Mouse (Mus musculus) lung, postnatal 0 days (tissue): ENCODE measurements at regions not wholly inside any gene's neighbourhood (a gene's known extent, or its start where the extent isn't known, plus 50 kb on each side); places are given as distances from the start of the nearest gene placed in this dataset.
A peak's percentile ranks its signal among the peaks of the same experiment; 100 is the strongest.

Experiments used
- ATAC-seq: fragments of 200-750 bp; cut with Nextera tagmentation; 2 replicates; pipeline ENCODE4 v1.8.0; 2017; ENCODE audit warnings: moderate library complexity
- DNase-seq: peaks from one replicate; pipeline ENCODE4 v3.0.0-alpha.2; 2016; ENCODE audit warnings: low spot score
- H3K27ac ChIP-seq: fragments of 300-500 bp; sonication (generic); 2 replicates; pipeline ENCODE4 v1.5.1; 2014; ENCODE audit warnings: antibody characterized with exemption, mild to moderate bottlenecking, low read length, mixed read lengths
- H3K27me3 ChIP-seq: fragments of 300-500 bp; sonication (generic); replicated peaks from 2 replicates; pipeline ENCODE4 v1.6.1; 2014; ENCODE audit warnings: low read length, mixed read lengths; ENCODE audit not compliant: insufficient read depth
- H3K36me3 ChIP-seq: fragments of 300-500 bp; sonication (generic); 2 replicates; pipeline ENCODE4 v1.6.1; 2014; ENCODE audit warnings: low read length, mixed read lengths; ENCODE audit not compliant: insufficient read depth
- H3K4me1 ChIP-seq: fragments of 300-500 bp; sonication (generic); 2 replicates; pipeline ENCODE4 v1.6.1; 2014; ENCODE audit warnings: antibody characterized with exemption, low read depth, low read length, mixed read lengths; ENCODE audit not compliant: insufficient read depth
- H3K4me2 ChIP-seq: fragments of 300-500 bp; sonication (generic); replicated peaks from 2 replicates; pipeline ENCODE4 v1.6.1; 2014; ENCODE audit warnings: low read depth, mild to moderate bottlenecking, low read length, moderate library complexity, mixed read lengths
- H3K4me3 ChIP-seq: fragments of 300-500 bp; sonication (generic); 2 replicates; pipeline ENCODE4 v1.5.1; 2014; ENCODE audit warnings: low read depth, low read length
- H3K9ac ChIP-seq: fragments of 300-500 bp; sonication (generic); replicated peaks from 2 replicates; pipeline ENCODE4 v1.6.1; 2014; ENCODE audit warnings: low read depth, mild to moderate bottlenecking
- H3K9me3 ChIP-seq: fragments of 300-500 bp; sonication (generic); 2 replicates; pipeline ENCODE4 v1.6.1; 2016; ENCODE audit warnings: low read length, mixed read lengths
- CTCF ChIP-seq: IDR thresholded peaks from 2 replicates; pipeline ENCODE4 v1.5.1; 2016; ENCODE audit warnings: antibody characterized with exemption, mild to moderate bottlenecking
- EP300 ChIP-seq: IDR thresholded peaks from 2 replicates; pipeline ENCODE4 v1.6.1; 2016; ENCODE audit warnings: antibody characterized with exemption, mild to moderate bottlenecking, control low read depth
- WGBS: fragments of 180-500 bp; shearing (Covaris S2); extraction: QIAGEN DNeasy Blood & Tissue Kit; methylation state at CpG from one replicate; pipeline ENCODE4 v1.1.7; 2014; 5-methylcytosine and 5-hydroxymethylcytosine counted together

- H3K4me1 ChIP-seq: peaks cover 4% of the 10 kb centered on the region; the same call in 1 of the 2 replicates
Measured at GRCm38 (mm10) chr15:93710493-93711149, 114.9 kb upstream of the Prickle1 start.

GRCm38 (mm10) chr15:93706366-93706930 is 110.8 kb upstream of the Prickle1 start:
- WGBS: 52% methylated on average over 11 of the region's 11 CpGs
- ATAC-seq: peak; percentile 55

More at GRCm38 (mm10) chr15:93710493-93711149, 114.9 kb upstream of the Prickle1 start:
- ATAC-seq (no peak), DNase-seq (peak; percentile 28)
- no peaks in the 10 kb centered on the region for H3K36me3 ChIP-seq
- H3K4me2 ChIP-seq: no peak overlapping the region
- no peaks in the 10 kb centered on the region for H3K9me3 ChIP-seq
- H3K27ac ChIP-seq: no peak overlapping the region
- no peak overlapping the region for H3K9ac ChIP-seq
- 80% methylated on average over 15 of the region's 15 CpGs for WGBS
- H3K4me3 ChIP-seq: no peak overlapping the region
- H3K27me3 ChIP-seq: no peaks in the 10 kb centered on the region
- TF ChIP-seq EP300: no peak
- no peak for TF ChIP-seq CTCF

GRCm38 (mm10) chr15:93705651-93706050 is 110.0 kb upstream of the Prickle1 start:
- no peak overlapping the region for H3K4me3 ChIP-seq
- no peak overlapping the region for H3K4me2 ChIP-seq
- ATAC-seq (no peak), DNase-seq (no peak)
- 82% methylated on average over 4 of the region's 4 CpGs for WGBS
- H3K4me1 ChIP-seq: peaks cover 4% of the 10 kb centered on the region; the same call in 1 of the 2 replicates
- peak overlapping the region; percentile 28 for H3K27ac ChIP-seq
- no peak overlapping the region for H3K9ac ChIP-seq
- no peak for TF ChIP-seq CTCF
- TF ChIP-seq EP300: no peak
- no peaks in the 10 kb centered on the region for H3K27me3 ChIP-seq
- no peaks in the 10 kb centered on the region for H3K9me3 ChIP-seq
- H3K36me3 ChIP-seq: no peaks in the 10 kb centered on the region

More at GRCm38 (mm10) chr15:93706366-93706930, 110.8 kb upstream of the Prickle1 start:
- H3K27ac ChIP-seq: peak overlapping the region; percentile 28
- no peak overlapping the region for H3K4me3 ChIP-seq
- H3K4me2 ChIP-seq: no peak overlapping the region
- H3K36me3 ChIP-seq: no peaks in the 10 kb centered on the region
- no peaks in the 10 kb centered on the region for H3K9me3 ChIP-seq
- TF ChIP-seq CTCF: no peak
- peak; percentile 47; the same call in 1 of the 2 replicates for TF ChIP-seq EP300
- peaks cover 4% of the 10 kb centered on the region; the same call in 1 of the 2 replicates for H3K4me1 ChIP-seq
- DNase-seq: peak; percentile 31
- no peak overlapping the region for H3K9ac ChIP-seq
- no peaks in the 10 kb centered on the region for H3K27me3 ChIP-seq

- Histone ChIP-seq H3K9ac (no peak overlapping the region), H3K9me3 (no peaks in the 10 kb centered on the region), H3K27ac (no peak overlapping the region), H3K36me3 (no peaks in the 10 kb centered on the region), H3K4me3 (no peak overlapping the region), H3K27me3 (no peaks in the 10 kb centered on the region), H3K4me1 (peaks cover 2% of the 10 kb centered on the region; the same call in 1 of the 2 replicates), H3K4me2 (no peak overlapping the region)
- DNase-seq (peak; percentile 55), ATAC-seq (no peak)
- TF ChIP-seq EP300: no peak
- TF ChIP-seq CTCF: no peak
- 78% methylated on average over 1 of the region's 1 CpGs for WGBS
Measured at GRCm38 (mm10) chr15:93705109-93705508, 109.4 kb upstream of the Prickle1 start.

- TF ChIP-seq CTCF (no peak), EP300 (no peak)
- no peak overlapping the region for H3K4me3 ChIP-seq
- H3K4me2 ChIP-seq: no peak overlapping the region
- no peaks in the 10 kb centered on the region for H3K9me3 ChIP-seq
- H3K27me3 ChIP-seq: no peaks in the 10 kb centered on the region
- WGBS: 87% methylated on average over 10 of the region's 10 CpGs
- no peaks in the 10 kb centered on the region; the same call in 1 of the 2 replicates for H3K4me1 ChIP-seq
- H3K27ac ChIP-seq: no peak overlapping the region
- H3K9ac ChIP-seq: no peak overlapping the region
- ATAC-seq (no peak), DNase-seq (no peak)
- no peaks in the 10 kb centered on the region for H3K36me3 ChIP-seq
Measured at GRCm38 (mm10) chr15:93701017-93701416, 105.3 kb upstream of the Prickle1 start.

GRCm38 (mm10) chr15:93699971-93700370 is 104.3 kb upstream of the Prickle1 start:
- H3K9ac ChIP-seq: no peak overlapping the region
- DNase-seq (peak; percentile 55), ATAC-seq (peak; percentile 37; the same call in 1 of the 2 replicates)
- no peak overlapping the region for H3K27ac ChIP-seq
- H3K36me3 ChIP-seq: no peaks in the 10 kb centered on the region
- no peak overlapping the region for H3K4me3 ChIP-seq
- H3K4me2 ChIP-seq: no peak overlapping the region
- H3K9me3 ChIP-seq: no peaks in the 10 kb centered on the region
- TF ChIP-seq CTCF (peak; percentile 60), EP300 (no peak)
- WGBS: 24% methylated on average over 9 of the region's 9 CpGs
- no peaks in the 10 kb centered on the region; the same call in 1 of the 2 replicates for H3K4me1 ChIP-seq
- H3K27me3 ChIP-seq: no peaks in the 10 kb centered on the region
